Mouse (Mus musculus) adrenal gland, adult 8-10 months (tissue): Measurements from ENCODE around the gene Pde4c. TPM values are rescaled to one million over a fixed set of nuclear protein-coding genes. Genes with fewer than 3 reads are reported as not detected.

Experiments used
- DNase-seq: peaks from one replicate; pipeline ENCODE4 v3.0.0; 2022
- total RNA-seq, 4 experiments: library from RNA; stranded (reverse); gene quantifications; 2 replicates each; pipeline ENCODE4 v1.2.4; 2022

Pde4c gene
- total RNA-seq, 4 experiments from 2014 or later: 0.26 to 0.86 (median 0.30) TPM

- DNase-seq: no peak
Measured at GRCm38 (mm10) chr8:70766571-70767440, 43.3 kb downstream of the Pde4c start.

GRCm38 (mm10) chr8:70767503-70767902 lies 44.0 kb downstream of the Pde4c start:
- no peak for DNase-seq

GRCm38 (mm10) chr8:70768231-70768776 lies 44.8 kb downstream of the Pde4c start:
- DNase-seq: no peak

- DNase-seq: no peak
Measured at GRCm38 (mm10) chr8:70768956-70769355, 45.4 kb downstream of the Pde4c start.

- DNase-seq: peak; percentile 91
Measured at GRCm38 (mm10) chr8:70769359-70769758, 45.8 kb downstream of the Pde4c start.

- DNase-seq: no peak
Measured at GRCm38 (mm10) chr8:70769858-70770257, 46.3 kb downstream of the Pde4c start.

GRCm38 (mm10) chr8:70770748-70771147 lies 47.2 kb downstream of the Pde4c start:
- DNase-seq: no peak

- no peak for DNase-seq
Measured at GRCm38 (mm10) chr8:70771217-70771616, 47.7 kb downstream of the Pde4c start.

GRCm38 (mm10) chr8:70772075-70772474 lies 48.6 kb downstream of the Pde4c start:
- DNase-seq: no peak

- DNase-seq: no peak
Measured at GRCm38 (mm10) chr8:70772890-70773289, 49.4 kb downstream of the Pde4c start.

- no peak for DNase-seq
Measured at GRCm38 (mm10) chr8:70773410-70773809, 49.9 kb downstream of the Pde4c start.

- no peak for DNase-seq
Measured at GRCm38 (mm10) chr8:70773833-70774232, 50.3 kb downstream of the Pde4c start.

GRCm38 (mm10) chr8:70774740-70775139 lies 51.2 kb downstream of the Pde4c start:
- DNase-seq: peak; percentile 39

GRCm38 (mm10) chr8:70775227-70775626 lies 51.7 kb downstream of the Pde4c start:
- peak; percentile 24 for DNase-seq

GRCm38 (mm10) chr8:70775851-70776495 lies 52.5 kb downstream of the Pde4c start:
- DNase-seq: peak; percentile 55

- DNase-seq: peak; percentile 97
Measured at GRCm38 (mm10) chr8:70776496-70777444, 53.2 kb downstream of the Pde4c start, which contains the start of gene Pik3r2. Gene Pik3r2, minus strand, starts transcription at chr8:70776713.

GRCm38 (mm10) chr8:70780093-70780492 lies 56.6 kb downstream of the Pde4c start:
- no peak for DNase-seq

- DNase-seq: no peak
Measured at GRCm38 (mm10) chr8:70786291-70787050, 63.0 kb downstream of the Pde4c start.

- no peak for DNase-seq
Measured at GRCm38 (mm10) chr8:70787051-70787445, 63.5 kb downstream of the Pde4c start.

GRCm38 (mm10) chr8:70787941-70788667 lies 64.6 kb downstream of the Pde4c start:
- no peak for DNase-seq

GRCm38 (mm10) chr8:70789046-70789445 lies 65.5 kb downstream of the Pde4c start:
- no peak for DNase-seq
